Mouse (Mus musculus): ENCODE results near the gene Dcaf6. TPM values are rescaled to one million over a fixed set of nuclear protein-coding genes. Genes with fewer than 3 reads are reported as not detected.

Gene Dcaf6
- total and polyA plus RNA-seq, 3 experiments, result 8.2 to 17.1 TPM; not detected in 1

DNA sequence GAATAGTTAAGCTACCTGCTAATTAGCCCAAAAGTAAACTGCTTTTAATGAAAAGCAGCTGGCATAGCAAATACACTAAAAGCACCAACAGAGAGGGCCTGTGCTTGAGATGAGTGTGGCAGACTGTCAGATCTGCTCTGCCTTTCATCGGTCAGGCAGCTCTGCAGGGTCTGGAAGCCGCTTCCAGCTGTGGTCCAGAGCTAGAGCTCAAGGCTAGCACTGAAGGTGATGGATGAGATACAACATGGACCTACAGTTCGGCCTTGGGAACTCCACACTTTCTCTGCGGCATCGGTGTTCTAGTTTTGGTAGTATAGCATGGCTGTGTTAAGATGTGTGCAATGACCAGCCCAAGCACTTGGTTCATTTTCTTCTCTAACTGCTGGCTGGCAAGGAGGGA lies 132.4 kb downstream of the Dcaf6 start:
- Histone ChIP-seq H3K4me1 (ENCODE audit: control insufficient read depth in 1 of 2, insufficient read depth in 2 of 2, low read length in 2 of 2) (peaks cover 0 to under 1% of the 10 kb centered on the region in 2 experiments; a peak in 1 of 4 replicates), H3K27ac (ENCODE audit: control insufficient read depth, low read depth, low read length) (no peak overlapping the region), H3K27me3 (ENCODE audit: control insufficient read depth in 1 of 2, insufficient read depth in 2 of 2, low read length in 2 of 2) (no peaks in the 10 kb centered on the region), H3K9me3 (replicated peaks; ENCODE audit: insufficient read depth, low read length) (no peaks in the 10 kb centered on the region), H3K9ac (ENCODE audit: control insufficient read depth, low read depth, low read length, poor library complexity, severe bottlenecking) (no peak overlapping the region), H3K36me3 (ENCODE audit: control insufficient read depth in 1 of 2, insufficient read depth in 2 of 2, low read length in 2 of 2) (peaks cover 0 to 3% of the 10 kb centered on the region in 2 experiments; a peak in 1 of 4 replicates), H3K79me2 (ENCODE audit: control insufficient read depth, insufficient read depth, low read length, poor library complexity) (no peaks in the 10 kb centered on the region), H3K4me3 (ENCODE audit: control insufficient read depth in 1 of 2, insufficient read depth in 1 of 2, low read depth in 2 of 2, low read length in 2 of 2) (no peak overlapping the region)
- TF ChIP-seq POLR2AphosphoS5 (IDR thresholded peaks at IDR 0.05; ENCODE audit: borderline replicate concordance, low read depth, low read length) (no peak), SMC3 (IDR thresholded peaks at IDR 0.05; ENCODE audit: low read depth, low read length) (no peak), MXI1 (IDR thresholded peaks at IDR 0.05; ENCODE audit: low read depth, low read length) (no peak)
- no peak for DNase-seq (ENCODE audit: low read depth, low spot score)

DNA sequence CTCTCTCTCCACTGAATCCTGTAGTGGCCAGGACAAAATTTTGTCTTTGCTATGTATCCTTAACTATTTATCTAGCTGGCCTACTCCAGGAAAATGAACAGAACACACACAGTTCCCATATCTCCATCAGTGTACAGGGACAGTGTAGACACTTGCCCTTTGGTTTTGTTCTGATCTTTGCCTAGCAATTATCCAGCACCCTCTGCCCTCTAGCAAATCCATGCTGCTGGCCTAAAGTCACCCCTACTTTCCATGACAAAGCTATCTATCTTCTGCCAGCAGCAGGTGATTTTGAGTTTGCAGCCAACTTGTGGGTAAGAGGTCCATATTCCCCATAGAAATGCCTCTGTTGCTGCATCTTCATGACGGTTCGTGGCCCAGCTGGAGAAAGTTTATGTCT lies 132.9 kb downstream of the Dcaf6 start:
- Histone ChIP-seq H3K4me3 (ENCODE audit: control insufficient read depth in 1 of 2, insufficient read depth in 1 of 2, low read depth in 2 of 2, low read length in 2 of 2) (no peak overlapping the region), H3K27me3 (ENCODE audit: control insufficient read depth in 1 of 2, insufficient read depth in 2 of 2, low read length in 2 of 2) (no peaks in the 10 kb centered on the region), H3K9me3 (replicated peaks; ENCODE audit: insufficient read depth, low read length) (no peaks in the 10 kb centered on the region), H3K79me2 (ENCODE audit: control insufficient read depth, insufficient read depth, low read length, poor library complexity) (no peaks in the 10 kb centered on the region), H3K4me1 (ENCODE audit: control insufficient read depth in 1 of 2, insufficient read depth in 2 of 2, low read length in 2 of 2) (peaks cover 2 to 5% of the 10 kb centered on the region in 2 experiments; a peak in 1 of 4 replicates), H3K36me3 (ENCODE audit: control insufficient read depth in 1 of 2, insufficient read depth in 2 of 2, low read length in 2 of 2) (peaks cover 0 to 3% of the 10 kb centered on the region in 2 experiments; a peak in 2 of 4 replicates), H3K9ac (ENCODE audit: control insufficient read depth, low read depth, low read length, poor library complexity, severe bottlenecking) (no peak overlapping the region), H3K27ac (ENCODE audit: control insufficient read depth, low read depth, low read length) (no peak overlapping the region)
- no peak for DNase-seq (ENCODE audit: low read depth, low spot score)
- no peak for TF ChIP-seq TBP (IDR thresholded peaks at IDR 0.05; ENCODE audit: low read depth, low read length)
- no peak for TF ChIP-seq JUND (IDR thresholded peaks at IDR 0.05; ENCODE audit: low read depth, low read length)
- no peak for TF ChIP-seq ELF1 (IDR thresholded peaks at IDR 0.05; ENCODE audit: low read depth, low read length)
- TF ChIP-seq MXI1 (IDR thresholded peaks at IDR 0.05; ENCODE audit: low read depth, low read length), result no peak
- no peak for TF ChIP-seq ZC3H11A (IDR thresholded peaks at IDR 0.05; ENCODE audit: low read depth, low read length)
- no peak for TF ChIP-seq ZMIZ1 (IDR thresholded peaks at IDR 0.05; ENCODE audit: low read depth, low read length)
- TF ChIP-seq ZKSCAN1 (IDR thresholded peaks at IDR 0.05; ENCODE audit: low read depth, low read length), result no peak
- no peak for TF ChIP-seq USF1 (IDR thresholded peaks at IDR 0.05; ENCODE audit: low read depth, low read length)
- no peak for TF ChIP-seq KAT2A (conservative IDR thresholded peaks at IDR 0.05; ENCODE audit: low read depth, low read length)
- TF ChIP-seq GATA1 (IDR thresholded peaks at IDR 0.05; ENCODE audit: low read depth, low read length), result no peak
- no peak for TF ChIP-seq NELFE (IDR thresholded peaks at IDR 0.05; ENCODE audit: low read depth, low read length)
- no peak for TF ChIP-seq POLR2AphosphoS2 (IDR thresholded peaks at IDR 0.05; ENCODE audit: low read length)

DNA sequence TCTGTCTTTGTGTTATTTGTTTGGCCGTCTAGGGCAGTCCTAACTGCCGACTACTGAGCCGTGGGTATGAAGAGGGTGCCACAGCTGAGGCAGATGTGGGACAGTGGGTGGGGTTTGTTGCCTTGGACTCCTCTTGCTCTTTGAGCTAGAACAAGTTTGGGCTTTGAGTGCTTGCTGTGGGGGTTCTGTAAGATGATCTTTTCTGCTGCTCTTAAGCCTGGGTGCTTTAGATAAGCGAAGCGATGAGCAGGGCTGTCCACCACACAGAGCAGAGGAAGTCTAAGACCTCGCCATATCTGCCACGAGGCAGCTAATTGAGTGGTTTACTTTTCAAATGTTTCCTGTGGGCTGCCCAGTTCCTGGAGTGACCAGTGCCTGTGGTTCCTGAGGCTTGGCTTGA lies 137.3 kb downstream of the Dcaf6 start:
- no peaks in the 10 kb centered on the region for H3K79me2 ChIP-seq (ENCODE audit: control insufficient read depth, insufficient read depth, low read length, poor library complexity)
- H3K9me3 ChIP-seq (replicated peaks; ENCODE audit: insufficient read depth, low read length), result no peaks in the 10 kb centered on the region
- peak; percentile 76 for DNase-seq (ENCODE audit: low read depth, low spot score)
- peak overlapping the region in 1 of 2 experiments; percentile 16; a peak in 1 of 4 replicates for H3K4me3 ChIP-seq (ENCODE audit: control insufficient read depth in 1 of 2, insufficient read depth in 1 of 2, low read depth in 2 of 2, low read length in 2 of 2)
- H3K4me1 ChIP-seq (ENCODE audit: control insufficient read depth in 1 of 2, insufficient read depth in 2 of 2, low read length in 2 of 2), result peaks cover 2 to 10% of the 10 kb centered on the region in 2 experiments; a peak in 2 of 4 replicates
- peak overlapping the region; percentile 16 for H3K27ac ChIP-seq (ENCODE audit: control insufficient read depth, low read depth, low read length)
- no peaks in the 10 kb centered on the region; a peak in 1 of 4 replicates for H3K36me3 ChIP-seq (ENCODE audit: control insufficient read depth in 1 of 2, insufficient read depth in 2 of 2, low read length in 2 of 2)
- TF ChIP-seq MAFK (IDR thresholded peaks at IDR 0.05; ENCODE audit: borderline replicate concordance, low read depth, low read length), result no peak
- TF ChIP-seq MXI1 (IDR thresholded peaks at IDR 0.05; ENCODE audit: low read depth, low read length), result 0 out of 2 replicates have a peak, but pooled peaks have one; percentile 17
- TF ChIP-seq TAL1 (IDR thresholded peaks at IDR 0.05; ENCODE audit: low read length), result peak; percentile 87
- TF ChIP-seq MYC (IDR thresholded peaks at IDR 0.05; ENCODE audit: low read depth, low read length), result 0 out of 2 replicates have a peak, but pooled peaks have one; percentile 53
- TF ChIP-seq ELF1 (IDR thresholded peaks at IDR 0.05; ENCODE audit: low read depth, low read length), result no peak
- TF ChIP-seq GATA1 (IDR thresholded peaks at IDR 0.05; ENCODE audit: low read depth, low read length), result peak; percentile 69
- no peak for TF ChIP-seq RAD21 (IDR thresholded peaks at IDR 0.05; ENCODE audit: low read depth, low read length)
- TF ChIP-seq SIN3A (IDR thresholded peaks at IDR 0.05; ENCODE audit: low read length), result 0 out of 2 replicates have a peak, but pooled peaks have one; percentile 28
- TF ChIP-seq EP300 (IDR thresholded peaks at IDR 0.05; ENCODE audit: low read depth in 1 of 2, low read length in 2 of 2), result peak; percentile 57 to 58
- TF ChIP-seq TCF12 (IDR thresholded peaks at IDR 0.05; ENCODE audit: low read depth, low read length), result peak; percentile 63
- 0 out of 2 replicates have a peak, but pooled peaks have one; percentile 44 for TF ChIP-seq MAX (IDR thresholded peaks at IDR 0.05; ENCODE audit: low read length)
- H3K27me3 ChIP-seq (ENCODE audit: control insufficient read depth in 1 of 2, insufficient read depth in 2 of 2, low read length in 2 of 2), result no peaks in the 10 kb centered on the region
- H3K9ac ChIP-seq (ENCODE audit: control insufficient read depth, low read depth, low read length, poor library complexity, severe bottlenecking), result peak overlapping the region; percentile 15; the same call in 1 of the 2 replicates
